Mouse (Mus musculus): ENCODE measurements around the gene Slc25a51. TPM values are rescaled to one million over a fixed set of nuclear protein-coding genes. Genes with fewer than 3 reads are reported as not detected.
"Not testable (repeated sequence)": the region's sequence is repeated elsewhere in the genome, so short reads cannot be mapped to it uniquely, and the experiment has no call there.

Slc25a51 gene
- polyA plus RNA-seq, 1 experiment from 2014 or later: 79.1 TPM

DNA sequence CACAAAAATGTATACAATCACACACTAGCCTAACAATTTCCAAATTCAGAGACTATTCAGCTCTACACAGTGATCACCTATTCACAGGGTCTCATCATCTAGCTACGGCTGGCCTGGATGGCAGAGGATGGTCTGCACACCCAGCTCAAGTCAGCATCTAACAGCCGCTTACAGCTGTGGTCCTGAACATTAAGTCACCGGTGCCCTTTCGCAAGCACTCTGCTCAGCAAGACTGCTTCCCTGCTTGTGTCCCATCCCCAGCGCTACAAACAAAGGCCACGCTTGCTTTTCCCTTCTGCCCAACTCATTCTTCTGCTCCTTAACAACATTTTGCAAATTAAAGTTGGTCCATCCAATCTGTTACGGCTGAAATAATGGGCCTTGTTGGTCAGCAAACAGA, 2.2 kb downstream of the Slc25a51 start:
- Histone ChIP-seq H3K4me3 (replicated peaks; ENCODE audit: low read length) (0 out of 2 replicates have a peak overlapping the region, but pooled peaks have one; percentile 99), H3K9ac (peak overlapping the region; percentile 98), H3K27ac (no peak overlapping the region), H3K4me2 (replicated peaks) (peak overlapping the region; percentile 86), H3K27me3 (ENCODE audit: control insufficient read depth, insufficient read depth, low read length) (no peaks in the 10 kb centered on the region), H3K36me3 (replicated peaks; ENCODE audit: control insufficient read depth, insufficient read depth) (peaks cover 32% of the 10 kb centered on the region), H3K9me3 (ENCODE audit: control insufficient read depth, low read length) (no peaks in the 10 kb centered on the region), H3K4me1 (replicated peaks; ENCODE audit: control insufficient read depth, insufficient read depth, low read length) (peaks cover 17% of the 10 kb centered on the region)
- DNase-seq (ENCODE audit: low spot score) (no peak), ATAC-seq (ENCODE audit: low FRiP score) (no peak)
- 55% methylated on average over 7 of the region's 7 CpGs for WGBS

GRCm38 (mm10) chr4:45405315-45405714, 3.3 kb downstream of the Slc25a51 start:
- H3K36me3 ChIP-seq (replicated peaks; ENCODE audit: control insufficient read depth, insufficient read depth): peaks cover 42% of the 10 kb centered on the region
- ATAC-seq (ENCODE audit: low FRiP score) (no peak), DNase-seq (ENCODE audit: low spot score) (no peak)
- H3K9me3 ChIP-seq (ENCODE audit: control insufficient read depth, low read length): no peaks in the 10 kb centered on the region
- H3K4me3 ChIP-seq (replicated peaks; ENCODE audit: low read length): no peak overlapping the region
- no peak overlapping the region for H3K4me2 ChIP-seq (replicated peaks)
- H3K27me3 ChIP-seq (ENCODE audit: control insufficient read depth, insufficient read depth, low read length): no peaks in the 10 kb centered on the region
- H3K9ac ChIP-seq: no peak overlapping the region
- H3K4me1 ChIP-seq (replicated peaks; ENCODE audit: control insufficient read depth, insufficient read depth, low read length): peaks cover 17% of the 10 kb centered on the region
- 52% methylated on average over 7 of the region's 7 CpGs for WGBS
- no peak overlapping the region for H3K27ac ChIP-seq

DNA sequence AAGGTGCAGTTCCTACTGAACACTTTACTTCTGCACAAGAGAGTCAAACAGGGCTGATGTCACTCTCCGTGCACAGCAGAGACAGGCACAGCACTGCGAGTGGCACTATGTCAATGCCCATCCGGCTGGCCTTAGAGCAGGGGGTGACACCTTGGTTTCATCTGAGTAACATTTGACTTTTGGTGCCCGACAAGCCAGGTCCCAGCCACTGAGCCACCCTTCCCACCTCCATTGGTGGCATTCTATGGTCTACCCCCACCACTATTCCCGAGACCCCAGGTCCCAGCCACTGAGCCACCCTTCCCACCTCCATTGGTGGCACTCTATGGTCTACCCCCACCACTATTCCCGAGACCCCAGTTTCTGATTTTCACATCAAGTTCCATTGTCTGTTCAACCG, 4.5 kb downstream of the Slc25a51 start:
- H3K36me3 ChIP-seq (replicated peaks; ENCODE audit: control insufficient read depth, insufficient read depth): peaks cover 55% of the 10 kb centered on the region
- H3K4me2 ChIP-seq (replicated peaks): no peak overlapping the region
- no peaks in the 10 kb centered on the region for H3K27me3 ChIP-seq (ENCODE audit: control insufficient read depth, insufficient read depth, low read length)
- 95% methylated on average over 7 of the region's 7 CpGs for WGBS
- ATAC-seq (ENCODE audit: low FRiP score) (no peak), DNase-seq (ENCODE audit: low spot score) (no peak)
- H3K9me3 ChIP-seq (ENCODE audit: control insufficient read depth, low read length): no peaks in the 10 kb centered on the region
- H3K4me1 ChIP-seq (replicated peaks; ENCODE audit: control insufficient read depth, insufficient read depth, low read length): peaks cover 17% of the 10 kb centered on the region
- no peak overlapping the region for H3K27ac ChIP-seq
- no peak overlapping the region for H3K4me3 ChIP-seq (replicated peaks; ENCODE audit: low read length)
- no peak overlapping the region for H3K9ac ChIP-seq

- Histone ChIP-seq H3K36me3 (replicated peaks; ENCODE audit: control insufficient read depth, insufficient read depth) (peaks cover 61% of the 10 kb centered on the region), H3K27me3 (ENCODE audit: control insufficient read depth, insufficient read depth, low read length) (no peaks in the 10 kb centered on the region), H3K4me2 (replicated peaks) (no peak overlapping the region), H3K9ac (no peak overlapping the region), H3K27ac (no peak overlapping the region), H3K4me1 (replicated peaks; ENCODE audit: control insufficient read depth, insufficient read depth, low read length) (peaks cover 17% of the 10 kb centered on the region), H3K9me3 (ENCODE audit: control insufficient read depth, low read length) (no peaks in the 10 kb centered on the region), H3K4me3 (replicated peaks; ENCODE audit: low read length) (no peak overlapping the region)
- 93% methylated on average over 7 of the region's 7 CpGs for WGBS
- DNase-seq (ENCODE audit: low spot score) (no peak), ATAC-seq (ENCODE audit: low FRiP score) (no peak)
Measured at GRCm38 (mm10) chr4:45403499-45403878, 5.1 kb downstream of the Slc25a51 start.

DNA sequence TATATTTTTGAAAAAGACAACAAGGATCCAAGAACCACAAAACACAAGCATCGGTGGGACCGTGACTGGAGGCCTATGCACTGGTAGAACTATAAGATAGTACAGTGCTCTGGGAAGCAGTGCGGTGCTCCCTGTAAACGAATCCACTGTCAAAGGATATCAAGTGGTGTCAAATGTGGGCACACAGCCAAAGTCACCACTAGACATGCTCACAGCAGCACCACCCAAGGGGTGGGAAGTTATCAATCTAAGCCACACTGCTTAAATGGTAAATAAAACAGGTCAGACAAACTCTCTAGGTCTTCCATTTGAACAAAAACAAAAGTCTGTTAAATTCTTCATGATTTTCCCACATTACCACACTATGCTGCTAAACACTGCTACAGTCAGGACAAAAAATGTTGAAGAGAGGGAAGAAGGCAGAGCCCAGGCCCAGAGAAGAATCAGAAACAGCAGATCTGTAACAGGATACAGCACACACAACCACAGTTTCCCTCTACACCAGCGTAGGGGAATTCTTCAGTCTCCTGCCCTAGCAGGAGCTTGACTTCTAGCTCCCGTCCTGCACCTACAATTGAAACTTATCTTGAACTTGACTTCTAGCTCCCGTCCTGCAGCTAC, 5.6 kb downstream of the Slc25a51 start:
- Histone ChIP-seq H3K4me1 (replicated peaks; ENCODE audit: control insufficient read depth, insufficient read depth, low read length) (peaks cover 17% of the 10 kb centered on the region), H3K9ac (no peak overlapping the region), H3K27ac (no peak overlapping the region), H3K4me2 (replicated peaks) (no peak overlapping the region), H3K9me3 (ENCODE audit: control insufficient read depth, low read length) (no peaks in the 10 kb centered on the region), H3K36me3 (replicated peaks; ENCODE audit: control insufficient read depth, insufficient read depth) (peaks cover 66% of the 10 kb centered on the region), H3K4me3 (replicated peaks; ENCODE audit: low read length) (no peak overlapping the region), H3K27me3 (ENCODE audit: control insufficient read depth, insufficient read depth, low read length) (no peaks in the 10 kb centered on the region)
- 79% methylated on average over 7 of the region's 7 CpGs for WGBS
- ATAC-seq (ENCODE audit: low FRiP score) (no peak), DNase-seq (ENCODE audit: low spot score) (no peak)

- no peaks in the 10 kb centered on the region for H3K27me3 ChIP-seq (ENCODE audit: control insufficient read depth, insufficient read depth, low read length)
- H3K27ac ChIP-seq: no peak overlapping the region
- H3K4me1 ChIP-seq (replicated peaks; ENCODE audit: control insufficient read depth, insufficient read depth, low read length): peaks cover 13% of the 10 kb centered on the region
- H3K9ac ChIP-seq: no peak overlapping the region
- H3K9me3 ChIP-seq (ENCODE audit: control insufficient read depth, low read length): no peaks in the 10 kb centered on the region
- no peak for ATAC-seq (ENCODE audit: low FRiP score)
- DNase-seq (ENCODE audit: low spot score): no peak
- WGBS: 91% methylated on average over 4 of the region's 4 CpGs
- H3K4me3 ChIP-seq (replicated peaks; ENCODE audit: low read length): no peak overlapping the region
- H3K36me3 ChIP-seq (replicated peaks; ENCODE audit: control insufficient read depth, insufficient read depth): peaks cover 73% of the 10 kb centered on the region
- no peak overlapping the region for H3K4me2 ChIP-seq (replicated peaks)
Measured at GRCm38 (mm10) chr4:45402281-45402680, 6.3 kb downstream of the Slc25a51 start.

DNA sequence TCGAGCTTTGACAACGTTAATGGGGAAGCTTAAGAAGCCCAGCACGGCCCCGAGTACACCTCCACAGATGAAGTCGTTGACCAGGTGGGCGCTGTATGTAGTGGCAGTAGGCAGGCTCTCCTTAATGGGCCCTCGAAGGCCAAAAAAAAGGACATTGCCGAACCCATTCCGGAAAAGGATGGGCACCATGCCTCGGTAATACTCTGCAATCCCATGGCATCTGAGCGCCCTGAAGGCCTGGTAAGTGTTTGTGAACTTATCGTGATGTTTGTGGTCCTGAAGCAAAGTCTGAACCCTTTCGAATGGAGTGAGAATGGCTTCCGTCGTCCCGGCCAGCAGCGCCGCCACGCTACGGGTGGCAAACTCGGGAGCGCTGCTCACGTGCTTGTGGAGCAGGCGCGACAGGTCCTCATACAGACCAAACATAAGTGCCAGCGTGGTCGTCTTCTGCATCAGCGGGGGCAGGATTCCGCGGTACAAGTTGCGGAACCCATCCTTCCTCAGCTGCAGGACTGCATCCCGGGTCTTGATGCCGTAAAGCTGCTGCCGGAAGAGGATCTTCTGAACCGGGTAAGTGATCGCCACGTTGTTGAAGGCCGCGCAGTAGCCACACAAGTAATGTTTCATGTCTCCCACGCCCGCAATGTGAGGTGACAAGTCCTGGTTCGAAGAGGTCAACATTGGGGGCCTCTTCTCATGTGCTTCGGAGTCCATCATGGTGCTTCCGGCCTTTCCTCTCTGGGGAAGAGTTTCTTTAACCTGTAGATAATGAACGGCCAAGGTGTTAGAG, 8.9 kb downstream of the Slc25a51 start:
- Histone ChIP-seq H3K4me3 (replicated peaks; ENCODE audit: low read length) (no peak overlapping the region), H3K4me2 (replicated peaks) (no peak overlapping the region), H3K27me3 (ENCODE audit: control insufficient read depth, insufficient read depth, low read length) (no peaks in the 10 kb centered on the region), H3K9me3 (ENCODE audit: control insufficient read depth, low read length) (no peaks in the 10 kb centered on the region), H3K9ac (no peak overlapping the region), H3K36me3 (replicated peaks; ENCODE audit: control insufficient read depth, insufficient read depth) (peaks cover 93% of the 10 kb centered on the region), H3K4me1 (replicated peaks; ENCODE audit: control insufficient read depth, insufficient read depth, low read length) (no peaks in the 10 kb centered on the region), H3K27ac (no peak overlapping the region)
- 96% methylated on average over 45 of the region's 45 CpGs for WGBS
- DNase-seq (ENCODE audit: low spot score) (no peak), ATAC-seq (ENCODE audit: low FRiP score) (no peak)

DNA sequence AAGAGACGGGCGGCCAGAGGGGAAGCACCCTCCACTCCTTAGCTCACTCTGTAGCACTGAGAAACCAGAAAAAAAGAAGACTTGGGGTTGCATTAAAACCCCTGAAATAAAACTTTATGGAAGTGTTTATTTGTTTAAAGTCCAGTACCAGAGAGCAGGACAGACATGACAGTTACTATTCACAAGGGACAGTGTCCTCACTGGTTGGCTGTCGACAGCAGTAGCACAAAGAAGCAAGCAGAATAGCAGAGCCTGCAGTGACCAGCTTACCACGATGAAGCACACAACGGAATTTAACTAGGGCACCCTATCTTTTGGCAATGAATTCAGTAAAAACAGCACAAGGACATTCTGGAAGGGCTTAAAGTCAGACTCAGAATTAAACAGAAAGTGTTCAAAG, 10.3 kb downstream of the Slc25a51 start:
- H3K4me1 ChIP-seq (replicated peaks; ENCODE audit: control insufficient read depth, insufficient read depth, low read length); H3K4me2 ChIP-seq (replicated peaks); DNase-seq (ENCODE audit: low spot score); H3K27ac ChIP-seq; H3K9ac ChIP-seq; H3K27me3 ChIP-seq (ENCODE audit: control insufficient read depth, insufficient read depth, low read length); ATAC-seq (ENCODE audit: low FRiP score); H3K9me3 ChIP-seq (ENCODE audit: control insufficient read depth, low read length); H3K4me3 ChIP-seq (replicated peaks; ENCODE audit: low read length): not testable (repeated sequence)
- H3K36me3 ChIP-seq (replicated peaks; ENCODE audit: control insufficient read depth, insufficient read depth): peaks cover 80% of the 10 kb centered on the region
- WGBS: 88% methylated on average over 5 of the region's 5 CpGs

DNA sequence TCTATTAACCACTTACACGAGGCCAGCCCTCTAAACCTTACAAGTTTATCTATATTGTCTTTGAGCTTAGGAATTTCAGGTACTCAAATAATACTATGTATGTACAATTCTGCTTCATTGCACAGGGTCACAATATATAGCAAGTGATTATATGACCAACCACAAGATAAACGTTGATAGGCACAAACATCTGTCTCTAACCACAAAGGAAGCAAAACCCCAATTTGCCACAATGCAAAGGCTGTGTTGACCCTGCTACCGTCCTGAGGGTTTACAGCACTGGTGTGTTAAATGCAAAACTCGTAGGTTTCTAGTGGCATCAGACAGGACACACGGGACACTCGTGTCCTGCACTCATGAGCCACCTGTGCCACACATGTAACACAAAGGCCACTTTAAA, 12.4 kb downstream of the Slc25a51 start:
- H3K4me2 ChIP-seq (replicated peaks); H3K9me3 ChIP-seq (ENCODE audit: control insufficient read depth, low read length); H3K9ac ChIP-seq; H3K4me1 ChIP-seq (replicated peaks; ENCODE audit: control insufficient read depth, insufficient read depth, low read length); H3K27ac ChIP-seq; H3K4me3 ChIP-seq (replicated peaks; ENCODE audit: low read length); ATAC-seq (ENCODE audit: low FRiP score); DNase-seq (ENCODE audit: low spot score); H3K27me3 ChIP-seq (ENCODE audit: control insufficient read depth, insufficient read depth, low read length): not testable (repeated sequence)
- peaks cover 60% of the 10 kb centered on the region for H3K36me3 ChIP-seq (replicated peaks; ENCODE audit: control insufficient read depth, insufficient read depth)
- WGBS: 90% methylated on average over 5 of the region's 6 CpGs
